Mouse (Mus musculus): Measurements from ENCODE around the gene Tjp1.

Tjp1 gene

DNA sequence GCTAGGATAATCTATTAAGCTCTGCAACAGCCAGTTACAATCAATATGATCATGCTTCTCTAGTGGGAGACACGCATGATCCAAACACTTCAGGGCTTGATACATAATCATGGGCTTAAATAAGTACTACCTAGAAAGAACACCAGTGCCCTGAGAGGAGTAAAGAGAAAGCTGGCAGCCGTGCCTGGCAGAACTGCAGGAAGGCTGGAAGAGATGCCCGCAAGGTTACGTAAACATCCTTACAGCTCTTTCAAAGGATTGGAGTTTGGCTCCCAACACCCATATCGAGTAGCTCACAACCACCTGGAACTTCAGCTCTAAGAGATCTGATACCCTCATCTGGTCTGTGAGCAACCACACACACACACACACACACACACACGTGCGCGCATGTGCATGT is 167.8 kb downstream of the Tjp1 start:
- no peak for DNase-seq (ENCODE audit: low read depth, low spot score)

DNA sequence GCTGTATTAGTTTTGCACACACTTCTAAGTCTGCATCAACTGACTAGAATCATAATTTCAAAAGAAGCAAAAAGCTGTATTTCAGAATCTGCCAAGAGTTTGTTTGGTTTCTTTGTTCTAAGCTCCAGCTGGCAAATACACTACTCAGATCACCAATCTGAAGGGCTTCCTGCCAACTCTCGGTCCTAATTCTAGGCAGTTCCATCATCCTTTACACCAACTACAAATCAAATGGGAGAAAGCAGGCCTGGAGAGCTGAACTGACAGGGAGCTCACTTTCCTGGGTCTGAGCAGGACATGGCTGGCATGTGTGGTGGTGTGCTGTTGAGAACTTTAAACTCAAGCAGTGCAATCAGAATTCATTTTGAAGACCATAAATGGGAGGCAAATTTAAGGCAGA is 170.0 kb downstream of the Tjp1 start:
- DNase-seq (ENCODE audit: low read depth, low spot score), result no peak

DNA sequence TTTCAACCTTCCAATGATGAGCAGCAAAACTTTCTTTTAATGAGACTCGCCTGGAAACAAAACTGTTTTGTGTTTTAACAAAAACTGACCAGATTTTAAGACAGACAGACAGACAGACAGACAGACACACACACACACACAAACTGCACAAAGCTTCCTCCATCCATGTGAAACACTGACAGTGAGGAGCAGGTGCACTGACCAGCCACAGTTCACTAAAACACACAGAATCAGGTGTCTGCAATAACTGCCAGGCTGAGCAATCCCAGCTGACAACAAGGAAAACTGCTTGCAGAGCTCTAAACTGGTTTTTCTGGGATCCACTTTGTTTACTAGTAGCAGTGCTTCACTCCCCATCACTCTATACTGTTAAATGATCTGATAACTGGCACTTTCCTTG is 171.4 kb downstream of the Tjp1 start:
- no peak for DNase-seq (ENCODE audit: low read depth, low spot score)

DNA sequence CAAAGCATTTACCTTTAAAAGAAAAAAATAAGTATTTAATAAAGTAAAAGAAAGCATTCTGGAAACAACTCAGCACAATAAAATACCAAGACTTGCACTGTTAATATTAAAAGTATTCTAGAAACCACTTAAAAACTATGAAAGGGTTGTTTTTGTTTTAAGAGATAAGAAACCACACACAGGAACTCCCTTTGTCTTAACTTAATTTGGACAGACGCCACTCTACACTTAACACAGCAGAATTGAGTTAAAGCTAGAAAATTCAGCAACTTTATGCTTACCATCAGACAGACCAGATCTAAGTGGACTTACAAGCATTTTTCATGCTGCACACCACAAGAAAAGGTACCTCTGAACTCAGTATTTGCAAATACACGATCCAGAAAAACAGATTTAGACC is 172.7 kb downstream of the Tjp1 start:
- no peak for DNase-seq (ENCODE audit: low read depth, low spot score)

DNA sequence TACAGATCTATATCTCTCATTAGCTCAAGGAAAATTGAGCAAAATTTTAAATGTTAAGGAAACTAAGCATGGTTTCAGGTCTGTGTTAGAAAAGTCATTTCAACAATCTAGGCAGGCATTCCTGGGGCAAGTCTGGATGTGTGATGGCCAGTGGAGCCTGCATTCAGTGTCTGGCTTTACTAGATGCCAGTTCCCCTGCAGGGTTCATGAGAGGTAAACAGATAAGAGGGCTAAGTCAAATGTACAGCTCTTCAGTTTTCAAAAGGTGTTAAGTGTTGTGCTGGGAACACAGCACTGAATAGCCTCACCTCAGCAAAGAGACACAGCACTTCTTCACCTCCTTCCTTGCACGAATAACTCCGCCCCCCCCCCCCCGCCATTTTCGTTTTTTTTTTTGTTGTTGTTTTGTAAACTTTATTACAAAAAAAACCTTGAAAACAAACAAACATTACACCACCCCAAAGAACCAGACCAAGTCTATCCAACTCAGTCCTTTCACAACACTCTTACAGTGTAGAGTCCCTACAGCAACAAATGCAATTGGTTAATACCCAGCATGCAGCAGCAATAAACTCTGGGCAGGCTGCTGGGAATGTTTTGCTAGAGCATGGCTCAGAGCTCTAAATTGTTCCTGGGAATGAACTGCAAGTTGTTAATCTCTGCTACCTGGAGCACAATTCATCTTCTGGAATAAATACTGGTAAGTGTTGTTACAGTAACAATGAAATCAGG is 177.1 kb downstream of the Tjp1 start:
- peak; percentile 20 for DNase-seq (ENCODE audit: low read depth, low spot score)

DNA sequence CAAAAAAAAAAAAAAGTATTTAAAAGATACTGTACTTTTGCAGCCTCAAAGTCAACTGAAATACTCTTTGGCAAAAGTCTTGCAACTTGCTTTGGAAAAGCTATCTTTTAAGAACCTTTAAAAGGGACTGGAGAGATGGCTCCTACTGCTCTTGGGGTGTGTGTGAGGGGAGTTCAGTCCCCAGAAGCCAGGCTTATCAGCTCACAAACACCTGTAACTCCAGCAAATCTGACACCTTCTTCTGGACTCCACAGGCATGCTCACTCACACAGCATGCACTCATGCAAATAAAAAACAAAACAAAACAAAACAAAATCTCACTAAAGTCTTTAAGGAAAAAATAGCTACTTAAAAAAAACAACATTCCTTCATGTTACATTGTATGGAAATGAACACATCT is 179.0 kb downstream of the Tjp1 start:
- DNase-seq (ENCODE audit: low read depth, low spot score), result no peak

DNA sequence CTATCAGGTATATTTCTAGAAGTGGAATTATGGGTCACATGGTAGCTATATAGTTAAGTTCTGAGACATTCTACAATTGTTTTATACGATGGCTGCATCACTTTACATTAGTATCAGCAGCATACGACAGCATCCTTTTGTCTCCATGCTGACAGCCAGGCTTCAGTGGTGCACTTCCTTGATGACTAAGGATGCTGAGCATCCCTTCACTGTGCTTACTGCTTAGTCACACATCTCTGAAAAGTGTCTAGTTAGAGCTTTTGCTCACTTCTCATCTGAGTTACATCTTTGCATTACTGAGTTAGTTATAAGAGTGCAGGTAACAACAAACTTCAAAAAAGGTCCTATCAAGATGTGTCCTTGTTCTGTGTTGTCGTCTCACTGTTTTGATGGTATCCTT is 182.3 kb downstream of the Tjp1 start:
- DNase-seq (ENCODE audit: low read depth, low spot score), result no peak

DNA sequence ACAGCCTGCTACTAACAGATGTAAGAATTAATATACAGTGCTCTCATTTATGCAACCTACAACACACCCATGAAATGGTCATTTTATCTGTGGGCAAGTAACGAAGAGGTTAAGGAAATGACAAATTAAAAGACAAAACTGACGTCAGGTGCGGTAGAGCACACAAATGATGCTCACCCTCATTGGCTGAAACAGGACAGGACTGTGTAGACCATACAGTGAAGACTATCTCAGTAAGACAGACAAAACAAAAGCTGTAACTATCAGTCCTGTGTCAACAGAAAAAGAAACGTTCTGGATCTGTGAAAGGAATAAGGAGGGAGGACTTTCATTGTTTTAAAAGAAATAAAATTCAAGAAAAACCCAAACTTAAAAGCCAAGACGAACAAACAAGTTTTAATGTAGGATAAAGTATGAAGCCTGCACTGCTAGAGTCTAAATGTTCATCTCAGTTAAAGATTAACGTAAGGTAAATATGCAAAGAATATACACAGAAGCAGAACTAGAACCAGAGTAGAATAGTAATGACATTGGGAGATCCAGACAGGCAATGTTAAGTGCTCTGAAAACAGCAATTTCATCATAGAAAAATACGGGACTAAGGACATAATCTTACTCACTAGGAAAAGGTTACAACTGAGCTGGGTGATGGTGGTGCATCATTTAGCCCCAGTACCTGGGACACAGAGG is 189.9 kb downstream of the Tjp1 start:
- DNase-seq (ENCODE audit: low read depth, low spot score), result no peak

DNA sequence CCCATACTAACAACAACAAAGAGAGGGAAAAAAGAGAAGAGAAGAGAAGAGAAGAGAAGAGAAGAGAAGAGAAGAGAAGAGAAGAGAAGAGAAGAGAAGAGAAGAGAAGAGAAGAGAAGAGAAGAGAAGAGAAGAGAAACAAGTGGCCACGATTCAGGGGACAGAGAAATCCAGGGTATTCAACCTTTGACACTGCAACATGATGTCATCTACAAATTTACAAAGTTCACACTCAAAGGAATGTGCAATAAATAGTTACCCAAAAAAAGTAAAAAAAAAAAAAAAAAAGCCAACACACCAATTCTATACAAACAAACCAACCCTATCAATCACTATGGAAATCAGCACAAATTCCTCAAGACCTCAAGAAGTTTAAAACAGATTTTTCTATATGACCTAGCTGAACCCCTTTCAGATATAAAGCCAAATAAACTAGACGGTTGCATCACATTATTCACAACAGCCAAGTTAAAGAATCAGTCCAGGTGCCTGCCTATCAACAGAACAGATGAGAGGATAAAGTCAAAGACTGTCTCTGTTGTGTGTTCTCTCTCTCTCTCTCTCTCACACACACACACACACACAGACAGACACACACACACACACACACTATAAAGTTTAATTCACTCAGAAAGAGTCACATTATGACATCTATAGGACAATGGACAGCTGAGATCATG is 194.4 kb downstream of the Tjp1 start:
- DNase-seq (ENCODE audit: low read depth, low spot score), result no peak

DNA sequence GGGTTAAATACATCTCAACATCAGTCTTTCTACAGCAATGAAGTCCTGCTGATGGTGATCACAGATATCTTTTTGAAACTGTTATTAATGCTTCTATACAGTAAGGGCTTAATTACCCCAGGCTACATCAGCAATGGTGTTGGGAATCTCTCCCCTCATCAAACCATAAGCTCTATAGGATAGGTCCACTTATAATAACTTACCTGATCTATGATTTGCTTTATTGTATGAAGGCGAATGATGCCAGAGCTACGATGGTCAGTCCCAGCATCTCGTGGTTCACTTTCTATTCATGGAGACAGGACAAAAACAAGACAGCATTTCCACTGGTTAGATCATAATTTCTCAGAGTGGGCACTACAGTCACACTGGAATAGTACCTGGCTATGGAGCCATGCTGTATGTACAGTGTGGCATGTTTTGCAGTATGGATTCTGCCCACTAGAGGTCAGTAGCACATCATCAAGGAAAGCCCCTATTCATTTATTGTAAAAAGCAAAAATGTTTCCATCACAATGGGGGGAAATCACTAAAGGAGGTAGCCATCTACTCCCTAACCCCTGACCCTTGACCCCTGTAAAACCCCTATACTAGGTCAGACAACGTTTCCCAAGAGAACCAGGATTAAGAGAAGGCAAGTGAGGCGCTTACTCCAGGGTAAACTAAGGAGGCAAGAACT is 208.4 kb downstream of the Tjp1 start:
- DNase-seq (ENCODE audit: low read depth, low spot score), result peak; percentile 79

DNA sequence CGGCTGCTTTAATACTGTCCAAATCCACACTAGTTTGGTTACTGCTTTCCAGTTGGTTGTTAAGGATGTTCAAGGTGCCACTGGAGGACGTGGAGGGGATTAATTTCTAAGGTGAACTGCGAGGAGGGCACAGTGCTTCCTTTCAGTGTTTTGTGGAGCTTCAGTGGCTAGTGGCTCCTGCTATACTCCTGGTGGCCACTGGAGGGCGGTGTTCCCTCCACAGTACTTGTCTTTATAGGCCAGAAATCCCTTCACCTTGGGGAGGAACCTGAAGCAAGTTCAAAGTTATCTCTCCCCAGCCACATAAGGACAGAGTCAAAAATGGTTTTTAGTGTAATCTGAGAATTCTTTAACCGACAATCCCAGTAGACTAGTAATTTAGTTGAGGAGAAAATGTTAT is 210.2 kb downstream of the Tjp1 start:
- peak; percentile 44 for DNase-seq (ENCODE audit: low read depth, low spot score)

DNA sequence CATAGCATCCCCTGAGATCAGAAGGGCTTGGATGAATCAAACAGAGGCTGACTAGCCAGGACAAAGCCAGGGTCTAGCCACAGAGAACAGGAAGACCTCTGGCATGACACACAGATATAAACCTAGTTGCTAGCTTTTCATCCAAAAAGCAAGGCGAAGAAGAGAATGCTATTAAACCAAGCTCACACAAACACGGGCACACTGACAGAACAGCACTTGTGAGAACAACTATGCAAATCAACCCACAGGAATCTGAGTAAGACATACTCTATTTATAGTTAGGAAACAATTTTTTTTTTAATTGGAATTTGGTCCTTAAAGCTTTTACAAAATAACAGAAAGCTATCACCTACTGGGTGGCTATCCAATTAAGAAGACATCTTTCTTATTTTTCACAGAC is 212.4 kb downstream of the Tjp1 start:
- no peak for DNase-seq (ENCODE audit: low read depth, low spot score)

DNA sequence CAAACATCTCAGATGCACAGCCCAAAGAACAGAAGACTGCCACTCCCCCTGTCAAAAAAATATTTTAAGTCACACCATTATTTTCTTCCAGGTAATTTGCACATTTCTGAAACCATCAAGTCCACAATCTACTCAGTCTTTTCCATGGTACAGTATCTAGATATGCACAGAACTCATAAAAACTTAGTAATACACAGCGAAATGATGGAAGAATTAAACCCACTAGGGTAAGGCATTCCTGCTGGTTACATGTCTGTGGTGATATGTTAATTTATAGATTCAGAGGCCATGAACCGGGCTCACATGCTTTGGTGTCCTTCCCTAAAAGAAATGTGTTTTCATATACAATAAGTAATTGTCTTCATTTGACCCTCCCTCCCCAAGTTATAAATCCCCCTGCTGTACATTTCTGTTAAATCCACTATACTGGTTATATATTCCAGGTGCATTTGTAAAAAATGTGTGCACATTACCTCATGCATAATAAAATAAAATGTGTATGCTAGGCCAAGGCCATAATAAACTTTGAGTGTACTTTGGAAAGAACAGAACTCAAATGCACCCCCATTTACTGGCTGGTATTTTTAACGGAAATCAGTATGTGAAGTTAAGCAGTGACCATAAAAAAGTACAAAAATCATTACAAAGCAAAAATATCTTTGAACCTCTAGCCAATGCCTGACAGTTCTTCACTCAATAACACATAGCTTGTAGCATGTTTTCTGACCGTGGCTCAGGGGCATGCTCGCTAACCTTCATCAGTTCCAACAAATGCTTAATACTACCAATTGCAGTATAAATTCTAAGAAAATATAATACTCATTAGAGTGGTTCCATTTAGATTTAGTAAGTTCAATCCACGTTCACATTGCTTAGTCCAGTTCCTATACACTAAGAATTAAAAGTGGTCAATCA is 230.6 kb downstream of the Tjp1 start:
- no peak for DNase-seq (ENCODE audit: low read depth, low spot score)

DNA sequence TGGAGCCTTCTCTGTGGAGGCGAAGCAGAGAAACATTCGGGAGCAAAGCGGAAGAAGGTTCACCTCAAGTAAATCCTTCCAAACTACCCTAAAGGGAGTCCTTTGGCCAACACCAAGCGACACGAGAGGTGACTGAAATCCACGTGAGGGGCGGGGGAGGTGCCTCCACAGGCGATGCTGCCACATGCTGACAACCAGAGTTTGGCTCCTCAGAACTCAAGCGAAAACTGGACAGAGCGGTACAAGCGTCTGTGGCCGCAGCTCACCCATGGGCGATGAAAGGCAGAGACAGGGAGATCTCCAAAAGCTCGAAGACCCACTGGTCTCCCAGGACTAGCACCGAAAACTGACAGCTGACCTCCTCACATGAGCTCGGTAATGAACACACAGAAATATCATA is 244.7 kb downstream of the Tjp1 start:
- DNase-seq (ENCODE audit: low read depth, low spot score), result no peak

DNA sequence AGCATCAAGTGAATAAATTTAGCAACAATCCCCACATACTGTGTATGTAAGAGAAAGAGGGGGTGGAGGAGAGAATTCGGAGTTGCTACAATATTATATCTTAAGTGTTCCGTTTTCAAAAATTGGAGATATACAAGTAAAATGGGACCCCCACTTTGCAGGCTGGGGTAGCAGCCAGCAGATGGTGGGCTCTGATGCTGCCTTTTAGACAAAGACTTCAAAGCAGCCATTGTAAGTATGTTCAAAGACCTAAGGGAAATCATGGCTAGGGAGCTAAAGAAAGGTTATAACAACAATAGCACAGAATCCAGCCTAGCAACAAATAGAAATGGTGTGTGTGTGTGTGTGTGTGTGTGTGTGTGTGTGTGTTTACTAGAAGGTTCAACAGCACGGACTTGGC is 245.6 kb downstream of the Tjp1 start:
- DNase-seq (ENCODE audit: low read depth, low spot score), result no peak

DNA sequence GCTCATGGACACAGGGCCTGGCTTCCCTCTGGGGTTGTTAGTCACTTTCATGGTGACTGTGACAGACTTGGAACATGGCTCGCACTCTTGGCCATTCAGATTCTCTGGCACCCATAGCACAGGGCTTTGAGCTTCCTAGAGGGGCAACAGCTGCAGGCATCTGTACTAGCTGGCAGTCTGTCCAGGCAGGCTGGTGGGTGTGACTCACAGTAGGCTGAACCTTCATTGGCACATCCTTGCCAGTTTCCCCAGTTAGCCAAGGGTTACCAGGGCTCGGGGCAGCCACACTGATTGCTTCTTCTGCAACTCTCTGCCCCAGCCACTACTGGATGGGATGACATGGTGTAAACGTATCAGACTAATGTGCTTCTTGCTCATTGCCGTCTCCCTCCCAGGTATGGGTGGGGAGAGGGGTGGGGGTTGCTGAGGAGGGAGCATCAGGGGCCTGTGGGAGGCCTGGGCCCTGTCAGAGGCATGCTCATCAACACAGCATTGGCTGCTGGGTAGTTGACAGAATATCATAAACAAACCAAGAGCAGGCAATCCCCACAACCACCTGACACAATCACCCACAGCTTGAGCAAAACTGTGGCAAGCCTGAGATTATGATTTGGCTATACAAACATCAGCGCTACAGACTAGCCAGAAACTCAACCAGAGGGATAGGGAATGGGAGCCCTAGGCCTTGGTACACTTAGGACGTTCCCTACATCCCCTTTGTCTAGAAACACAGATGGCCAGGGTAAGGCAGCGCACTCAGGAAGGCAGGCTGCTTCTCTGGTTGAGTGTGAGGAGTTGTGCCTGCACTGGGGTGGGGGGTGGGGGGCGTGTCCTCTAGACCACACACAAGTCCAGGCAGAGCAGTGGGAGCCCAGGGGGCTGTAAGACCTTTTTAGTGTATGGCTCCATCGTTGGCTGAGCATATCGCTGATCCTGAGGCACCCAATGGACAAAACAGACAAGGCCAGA is 246.4 kb downstream of the Tjp1 start:
- no peak for DNase-seq (ENCODE audit: low read depth, low spot score)

DNA sequence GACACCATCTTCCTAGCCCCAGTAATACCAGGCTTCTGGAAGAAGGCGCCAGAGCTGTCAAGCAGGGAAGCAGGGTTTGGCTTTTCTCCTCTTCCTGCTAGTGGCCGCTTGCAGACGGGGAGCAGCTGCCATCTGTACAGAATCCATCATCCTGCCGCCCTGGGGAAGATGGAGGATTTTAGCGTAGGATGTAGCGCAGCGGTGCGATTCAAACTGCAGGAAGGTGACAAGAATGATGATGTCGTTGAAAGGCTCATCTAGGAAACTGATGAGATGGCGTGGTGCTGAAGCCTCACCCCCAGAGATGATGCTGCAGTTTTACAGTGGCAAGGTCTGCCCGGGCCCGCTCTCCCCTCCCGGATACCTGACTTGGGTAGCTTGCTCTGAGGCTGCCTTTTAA is 248.3 kb downstream of the Tjp1 start:
- DNase-seq (ENCODE audit: low read depth, low spot score), result no peak

DNA sequence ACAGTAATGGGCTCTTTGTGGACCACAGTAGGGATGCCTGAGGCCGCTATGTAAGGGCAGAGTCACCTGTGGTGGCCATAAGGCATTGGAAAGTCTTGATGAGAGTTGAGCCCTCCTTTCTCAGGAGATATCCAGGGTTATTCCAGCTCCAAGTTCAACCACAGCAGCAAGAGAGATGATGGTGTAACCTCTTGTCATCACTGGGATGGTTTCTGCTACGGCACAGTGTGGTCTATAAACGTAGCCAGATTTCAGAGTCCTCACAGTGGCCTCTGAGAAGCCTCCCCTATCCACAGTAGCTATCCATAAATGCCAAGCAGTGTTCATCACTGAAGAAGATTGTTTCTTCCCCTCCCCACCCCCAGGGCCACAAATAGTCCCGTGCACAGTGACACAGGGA is 251.8 kb downstream of the Tjp1 start:
- DNase-seq (ENCODE audit: low read depth, low spot score), result no peak

DNA sequence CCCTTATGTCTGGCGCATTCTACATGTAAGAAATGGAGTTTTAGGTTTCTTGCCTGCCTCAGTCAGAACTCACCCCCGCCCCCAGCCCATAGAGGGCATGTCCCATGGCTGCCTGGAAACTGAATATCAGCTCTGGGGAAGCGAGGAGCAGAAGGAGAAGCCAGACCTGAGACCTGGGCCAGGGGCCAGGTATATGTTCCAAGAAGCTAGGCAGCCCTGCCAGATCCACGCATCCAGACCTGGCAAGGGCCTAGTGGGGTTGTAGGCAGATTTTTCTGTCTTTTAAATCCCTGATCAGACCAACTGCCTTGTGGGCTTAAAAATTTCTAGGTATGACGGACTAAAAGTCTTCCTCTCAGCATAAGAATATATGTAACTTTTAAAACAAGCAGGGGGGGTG is 253.4 kb downstream of the Tjp1 start:
- DNase-seq (ENCODE audit: low read depth, low spot score), result no peak

DNA sequence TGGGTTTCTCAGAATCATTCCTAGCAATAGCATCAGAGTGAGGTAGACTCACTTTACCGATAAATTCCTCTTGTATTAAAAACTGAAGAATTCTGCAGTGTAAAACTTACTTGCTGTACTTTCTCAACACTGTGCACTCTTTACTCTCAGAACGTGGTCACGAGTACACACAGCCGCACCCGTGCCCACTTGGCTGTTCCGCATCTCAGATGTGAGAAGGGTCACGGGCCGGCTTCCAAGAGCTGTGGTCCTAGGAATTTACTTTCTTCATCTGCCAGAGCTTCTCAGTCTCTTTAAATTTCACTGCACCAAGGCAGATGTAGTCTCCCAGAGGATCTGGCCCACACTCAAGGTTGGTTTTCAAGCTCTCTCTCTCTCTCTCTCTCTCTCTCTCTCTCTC is 277.9 kb downstream of the Tjp1 start:
- no peak for DNase-seq (ENCODE audit: low read depth, low spot score)

All from forelimb bud, embryonic 11.5 days (tissue).